Mouse (Mus musculus): ENCODE data around the gene Tmem9b. TPM values are rescaled to one million over a fixed set of nuclear protein-coding genes. Genes with fewer than 3 reads are reported as not detected.

Gene Tmem9b
- polyA plus RNA-seq, 1 experiment from 2014 or later, result 28.1 TPM

DNA sequence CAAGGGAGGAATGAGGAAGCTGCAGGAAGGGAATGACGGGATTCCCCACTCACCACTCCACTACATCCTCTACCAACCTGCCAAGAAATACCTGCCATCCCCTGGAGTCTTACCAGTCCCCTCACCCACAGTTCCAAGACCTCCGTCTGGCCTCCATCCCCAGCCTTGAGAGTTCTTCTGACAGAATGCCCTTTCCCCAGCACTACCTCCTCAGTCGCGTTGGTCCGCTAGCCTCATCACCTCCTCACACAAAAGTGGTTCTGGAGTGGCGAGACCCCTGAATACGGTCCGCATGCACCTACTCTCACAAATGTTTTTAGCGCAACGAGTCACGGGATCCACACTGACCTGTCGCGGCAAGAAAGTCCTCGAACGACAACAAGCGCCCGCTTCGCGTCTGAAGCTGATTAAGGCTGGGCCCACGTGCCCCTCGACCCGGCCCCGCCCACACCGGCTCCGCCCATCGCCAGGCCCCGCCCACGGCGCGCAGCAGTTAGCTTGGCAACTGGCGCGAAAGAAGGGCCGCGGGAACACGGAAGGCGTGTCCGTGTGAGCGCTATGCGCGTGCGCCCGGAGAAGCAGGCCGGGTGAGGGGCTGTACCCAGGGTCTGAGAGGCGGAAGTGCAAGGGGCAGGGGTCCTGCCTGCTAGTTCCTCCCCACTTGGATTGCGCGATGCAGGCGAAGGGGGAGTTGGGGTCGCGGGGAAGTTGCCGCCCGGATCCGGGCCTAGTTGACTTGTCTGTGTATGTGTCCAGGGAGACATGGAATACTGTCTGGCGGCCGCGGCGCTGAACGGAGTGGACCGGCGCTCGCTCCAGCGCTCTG, 49.3 kb downstream of the Tmem9b start, which contains the start of the genes St5 and Akip1:
TSS of gene St5 (minus strand) at position 416 of the 826 bp plus-strand sequence.
TSS of gene Akip1 (plus strand) at position 501 of the 826 bp plus-strand sequence.
- Histone ChIP-seq H3K27ac (ENCODE audit: low read length) (peak within 1 kb of the TSS; percentile 67), H3K27me3 (ENCODE audit: control insufficient read depth, insufficient read depth, low read depth, low read length) (no peaks in the 10 kb centered on the region), H3K4me2 (ENCODE audit: low read depth, low read length) (peak within 1 kb of the TSS; percentile 85), H3K4me1 (ENCODE audit: control insufficient read depth, low read depth, low read length) (peaks cover 12% of the 10 kb centered on the region), H3K9ac (ENCODE audit: low read depth, low read length) (peak within 1 kb of the TSS; percentile 86), H3K9me3 (replicated peaks; ENCODE audit: control insufficient read depth, low read length) (no peaks in the 10 kb centered on the region), H3K36me3 (ENCODE audit: control insufficient read depth, insufficient read depth) (no peaks in the 10 kb centered on the region; the same call in 1 of the 2 replicates), H3K4me3 (ENCODE audit: low read depth, low read length) (peak within 1 kb of the TSS; percentile 86)
- WGBS (ENCODE audit: insufficient replicate concordance), result 1% methylated on average over 61 of the region's 61 CpGs
- ATAC-seq (ENCODE audit: low read depth), result peak; percentile 92

DNA sequence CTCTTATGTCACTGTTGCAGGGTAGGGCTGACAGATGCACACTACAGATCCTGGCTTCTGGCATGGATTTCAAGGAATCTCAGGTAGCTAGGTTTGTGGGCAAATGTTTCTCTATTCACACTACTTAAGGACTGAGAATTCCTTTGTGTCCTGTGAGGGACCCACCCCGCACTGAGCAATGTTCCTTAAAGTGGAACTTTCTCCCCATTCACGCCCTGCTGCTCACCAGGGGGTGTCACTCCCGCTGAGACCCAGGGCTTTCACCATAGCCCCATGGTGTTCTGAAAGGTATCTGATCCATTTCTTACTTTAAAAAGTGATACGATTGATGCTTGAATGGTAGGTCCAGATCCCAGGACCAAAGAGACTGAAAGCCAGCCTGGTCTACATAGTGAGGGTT, 50.0 kb downstream of the Tmem9b start:
- Histone ChIP-seq H3K4me2 (ENCODE audit: low read depth, low read length) (no peak overlapping the region), H3K4me1 (ENCODE audit: control insufficient read depth, low read depth, low read length) (peaks cover 12% of the 10 kb centered on the region), H3K36me3 (ENCODE audit: control insufficient read depth, insufficient read depth) (no peaks in the 10 kb centered on the region; the same call in 1 of the 2 replicates), H3K27me3 (ENCODE audit: control insufficient read depth, insufficient read depth, low read depth, low read length) (no peaks in the 10 kb centered on the region), H3K9me3 (replicated peaks; ENCODE audit: control insufficient read depth, low read length) (no peaks in the 10 kb centered on the region), H3K9ac (ENCODE audit: low read depth, low read length) (no peak overlapping the region), H3K4me3 (ENCODE audit: low read depth, low read length) (no peak overlapping the region), H3K27ac (ENCODE audit: low read length) (no peak overlapping the region)
- ATAC-seq (ENCODE audit: low read depth), result no peak
- 63% methylated on average over 4 of the region's 4 CpGs for WGBS (ENCODE audit: insufficient replicate concordance)

DNA sequence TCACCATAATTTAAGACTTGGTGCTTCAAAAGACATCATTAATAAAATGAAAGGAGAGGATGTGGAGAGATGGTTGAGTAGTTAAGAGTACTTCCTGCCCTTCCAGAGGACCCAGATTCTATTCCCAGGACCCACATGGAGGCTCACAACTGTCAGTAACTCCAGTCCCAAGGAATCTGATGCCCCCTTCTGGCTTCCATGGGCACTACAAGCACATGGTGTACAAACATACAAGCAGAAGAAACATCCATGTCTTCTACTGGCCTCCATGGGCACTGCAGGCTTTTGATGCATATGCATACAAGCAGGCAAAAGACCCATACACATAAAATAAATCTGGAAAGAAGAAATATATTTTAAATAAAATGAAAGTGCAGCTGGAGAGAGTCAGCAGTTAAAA, 52.5 kb downstream of the Tmem9b start:
- no peak overlapping the region for H3K9ac ChIP-seq (ENCODE audit: low read depth, low read length)
- no peak for ATAC-seq (ENCODE audit: low read depth)
- no peak overlapping the region for H3K4me3 ChIP-seq (ENCODE audit: low read depth, low read length)
- no peaks in the 10 kb centered on the region for H3K9me3 ChIP-seq (replicated peaks; ENCODE audit: control insufficient read depth, low read length)
- H3K27ac ChIP-seq (ENCODE audit: low read length), result no peak overlapping the region
- no peaks in the 10 kb centered on the region for H3K36me3 ChIP-seq (ENCODE audit: control insufficient read depth, insufficient read depth)
- H3K4me1 ChIP-seq (ENCODE audit: control insufficient read depth, low read depth, low read length), result peaks cover 12% of the 10 kb centered on the region
- no peaks in the 10 kb centered on the region for H3K27me3 ChIP-seq (ENCODE audit: control insufficient read depth, insufficient read depth, low read depth, low read length)
- H3K4me2 ChIP-seq (ENCODE audit: low read depth, low read length), result no peak overlapping the region

DNA sequence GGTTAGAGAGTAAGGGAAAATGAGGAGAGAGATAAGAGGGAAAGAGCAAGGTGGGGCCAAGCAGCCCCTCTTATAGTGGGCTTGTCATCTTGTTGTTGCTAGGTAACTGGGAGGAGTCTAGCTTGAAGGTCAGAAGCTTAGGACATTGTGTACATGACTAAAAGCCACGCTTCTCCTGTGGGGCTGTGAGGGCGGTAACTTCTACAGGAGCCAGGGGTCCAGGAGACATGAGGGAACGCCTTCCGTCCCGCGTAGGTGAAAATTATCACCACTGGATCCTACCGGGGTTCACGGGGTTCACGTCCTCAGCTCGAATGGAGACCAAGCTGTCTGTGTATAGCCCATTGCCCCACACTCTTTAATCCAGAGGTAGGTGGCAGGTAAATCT, 57.3 kb downstream of the Tmem9b start:
- Histone ChIP-seq H3K36me3 (ENCODE audit: control insufficient read depth, insufficient read depth) (no peaks in the 10 kb centered on the region), H3K4me2 (ENCODE audit: low read depth, low read length) (no peak overlapping the region), H3K9me3 (replicated peaks; ENCODE audit: control insufficient read depth, low read length) (no peaks in the 10 kb centered on the region), H3K27me3 (ENCODE audit: control insufficient read depth, insufficient read depth, low read depth, low read length) (no peaks in the 10 kb centered on the region), H3K9ac (ENCODE audit: low read depth, low read length) (no peak overlapping the region), H3K4me3 (ENCODE audit: low read depth, low read length) (no peak overlapping the region), H3K27ac (ENCODE audit: low read length) (no peak overlapping the region), H3K4me1 (ENCODE audit: control insufficient read depth, low read depth, low read length) (no peaks in the 10 kb centered on the region)
- no peak for ATAC-seq (ENCODE audit: low read depth)
- WGBS (ENCODE audit: insufficient replicate concordance), result 89% methylated on average over 10 of the region's 10 CpGs

DNA sequence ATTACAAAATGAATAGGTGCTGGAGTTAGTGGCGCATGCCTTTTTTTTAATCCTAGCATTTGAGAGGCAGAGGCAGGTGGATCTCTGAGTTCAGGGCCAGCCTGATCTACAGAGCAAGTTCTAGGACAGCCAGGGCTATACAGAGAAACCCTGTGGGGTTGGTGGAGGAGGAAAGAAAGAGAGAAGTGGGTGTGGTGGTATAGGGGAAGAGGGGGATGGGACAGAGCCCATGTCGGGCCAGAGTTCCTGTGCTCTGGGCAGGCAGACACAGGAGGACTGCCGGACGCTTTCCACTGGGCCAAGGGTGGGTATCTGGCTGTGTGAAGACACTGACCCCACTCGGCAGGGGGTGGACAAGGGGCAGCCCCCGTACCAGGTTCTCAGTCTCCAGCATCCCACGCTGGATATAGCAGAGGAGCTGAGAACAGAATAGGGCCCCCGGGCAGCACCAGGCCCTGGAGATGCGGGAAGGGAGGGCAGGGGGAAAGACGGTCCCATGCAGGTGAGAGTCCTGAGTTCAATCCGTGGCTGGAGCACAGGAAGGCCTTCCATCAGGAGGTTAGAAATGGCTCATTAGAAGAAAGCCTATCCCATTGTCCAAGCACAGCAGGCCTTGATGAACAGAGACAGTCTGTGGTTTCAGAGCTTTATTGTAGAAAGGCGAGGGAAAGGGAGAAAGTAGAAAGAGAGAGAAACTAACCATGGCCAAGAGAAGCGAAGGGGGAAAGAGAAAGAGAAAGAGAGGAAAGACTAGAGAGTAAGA, 57.9 kb downstream of the Tmem9b start:
- H3K4me2 ChIP-seq (ENCODE audit: low read depth, low read length), result no peak overlapping the region
- ATAC-seq (ENCODE audit: low read depth), result no peak
- H3K9ac ChIP-seq (ENCODE audit: low read depth, low read length), result no peak overlapping the region
- no peaks in the 10 kb centered on the region for H3K4me1 ChIP-seq (ENCODE audit: control insufficient read depth, low read depth, low read length)
- no peak overlapping the region for H3K4me3 ChIP-seq (ENCODE audit: low read depth, low read length)
- no peak overlapping the region for H3K27ac ChIP-seq (ENCODE audit: low read length)
- WGBS (ENCODE audit: insufficient replicate concordance), result 65% methylated on average over 13 of the region's 13 CpGs
- no peaks in the 10 kb centered on the region for H3K27me3 ChIP-seq (ENCODE audit: control insufficient read depth, insufficient read depth, low read depth, low read length)
- H3K9me3 ChIP-seq (replicated peaks; ENCODE audit: control insufficient read depth, low read length), result no peaks in the 10 kb centered on the region
- H3K36me3 ChIP-seq (ENCODE audit: control insufficient read depth, insufficient read depth), result no peaks in the 10 kb centered on the region

DNA sequence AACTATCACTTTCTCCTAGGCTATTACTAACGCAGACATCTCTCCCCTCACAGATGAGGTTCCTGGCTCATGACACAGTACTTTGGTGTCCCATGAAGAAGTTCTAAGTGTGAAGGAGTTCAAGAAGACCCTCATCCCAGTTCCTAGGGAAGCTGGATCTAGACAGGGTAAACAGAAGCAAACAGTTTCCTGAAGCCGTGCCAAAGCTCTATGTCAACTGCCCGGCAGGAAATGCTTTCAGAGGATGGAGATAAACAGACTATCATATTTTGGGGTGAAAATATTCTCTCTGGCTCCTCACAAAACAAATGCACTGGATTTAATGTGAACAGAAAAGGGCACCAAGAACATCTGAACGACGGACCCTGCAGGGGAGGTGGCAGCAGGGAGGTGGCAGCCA, 61.7 kb downstream of the Tmem9b start:
- no peaks in the 10 kb centered on the region for H3K9me3 ChIP-seq (replicated peaks; ENCODE audit: control insufficient read depth, low read length)
- H3K4me2 ChIP-seq (ENCODE audit: low read depth, low read length), result no peak overlapping the region
- WGBS (ENCODE audit: insufficient replicate concordance), result 67% methylated on average over 5 of the region's 5 CpGs
- no peak overlapping the region for H3K4me3 ChIP-seq (ENCODE audit: low read depth, low read length)
- H3K9ac ChIP-seq (ENCODE audit: low read depth, low read length), result no peak overlapping the region
- no peak overlapping the region for H3K27ac ChIP-seq (ENCODE audit: low read length)
- no peaks in the 10 kb centered on the region for H3K36me3 ChIP-seq (ENCODE audit: control insufficient read depth, insufficient read depth)
- no peaks in the 10 kb centered on the region for H3K4me1 ChIP-seq (ENCODE audit: control insufficient read depth, low read depth, low read length)
- ATAC-seq (ENCODE audit: low read depth), result no peak
- no peaks in the 10 kb centered on the region for H3K27me3 ChIP-seq (ENCODE audit: control insufficient read depth, insufficient read depth, low read depth, low read length)

DNA sequence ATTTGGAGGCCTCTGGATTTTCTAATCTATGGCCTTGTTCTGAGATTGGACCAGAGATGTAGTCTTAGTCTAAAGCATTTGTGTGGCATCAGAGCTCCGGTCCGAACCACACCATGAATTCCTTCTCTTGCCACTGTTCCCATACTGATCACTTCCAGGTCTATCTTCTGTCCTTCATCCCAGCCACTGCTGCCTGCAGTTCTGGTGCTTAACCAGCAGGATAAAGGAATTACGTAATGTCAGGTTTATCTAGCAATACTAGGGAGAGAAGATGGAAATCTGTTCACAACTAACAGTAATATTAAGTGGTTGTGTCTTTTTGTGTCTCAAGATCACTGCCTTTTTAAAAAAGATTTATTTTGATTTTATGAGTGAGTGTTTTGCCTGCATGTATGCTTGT, 62.6 kb downstream of the Tmem9b start:
- H3K27ac ChIP-seq (ENCODE audit: low read length), result no peak overlapping the region
- ATAC-seq (ENCODE audit: low read depth), result no peak
- H3K4me1 ChIP-seq (ENCODE audit: control insufficient read depth, low read depth, low read length), result no peaks in the 10 kb centered on the region
- no peak overlapping the region for H3K9ac ChIP-seq (ENCODE audit: low read depth, low read length)
- H3K9me3 ChIP-seq (replicated peaks; ENCODE audit: control insufficient read depth, low read length), result no peaks in the 10 kb centered on the region
- no peak overlapping the region for H3K4me3 ChIP-seq (ENCODE audit: low read depth, low read length)
- WGBS (ENCODE audit: insufficient replicate concordance), result 76% methylated on average over 3 of the region's 3 CpGs
- H3K4me2 ChIP-seq (ENCODE audit: low read depth, low read length), result no peak overlapping the region
- no peaks in the 10 kb centered on the region for H3K27me3 ChIP-seq (ENCODE audit: control insufficient read depth, insufficient read depth, low read depth, low read length)
- H3K36me3 ChIP-seq (ENCODE audit: control insufficient read depth, insufficient read depth), result no peaks in the 10 kb centered on the region

DNA sequence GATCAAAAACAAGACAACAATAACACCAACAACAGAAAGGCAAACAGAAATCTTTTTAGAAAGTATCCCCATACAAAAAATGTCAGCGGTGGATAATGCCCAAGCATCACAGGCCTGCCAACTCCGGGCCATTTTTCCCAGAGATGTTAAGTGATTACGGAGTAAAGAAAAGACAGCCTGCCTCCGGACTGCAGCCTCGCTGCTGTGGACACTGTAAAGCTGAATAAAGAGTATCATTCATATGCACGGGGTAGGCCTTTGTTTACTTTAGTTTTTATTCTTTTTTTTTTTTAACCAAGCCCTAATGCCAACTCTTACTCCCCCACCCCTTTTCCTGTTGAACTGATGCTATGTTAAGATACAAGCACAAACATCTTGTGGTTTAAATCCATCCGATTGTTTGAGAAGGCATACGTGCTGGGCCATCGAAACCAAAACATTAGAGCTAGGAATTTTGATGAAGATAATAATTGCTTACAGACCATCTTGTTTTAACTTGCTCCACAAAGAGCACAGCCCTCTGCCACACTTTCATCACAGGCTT, 66.0 kb downstream of the Tmem9b start:
- ATAC-seq (ENCODE audit: low read depth), result no peak
- H3K4me1 ChIP-seq (ENCODE audit: control insufficient read depth, low read depth, low read length), result no peaks in the 10 kb centered on the region
- 49% methylated on average over 9 of the region's 9 CpGs for WGBS (ENCODE audit: insufficient replicate concordance)

More for the DNA sequence above, 66.0 kb downstream of the Tmem9b start:
- Histone ChIP-seq H3K4me3 (ENCODE audit: low read depth, low read length) (no peak overlapping the region), H3K9ac (ENCODE audit: low read depth, low read length) (no peak overlapping the region), H3K27ac (ENCODE audit: low read length) (no peak overlapping the region), H3K4me2 (ENCODE audit: low read depth, low read length) (no peak overlapping the region), H3K36me3 (ENCODE audit: control insufficient read depth, insufficient read depth) (no peaks in the 10 kb centered on the region), H3K9me3 (replicated peaks; ENCODE audit: control insufficient read depth, low read length) (no peaks in the 10 kb centered on the region), H3K27me3 (ENCODE audit: control insufficient read depth, insufficient read depth, low read depth, low read length) (no peaks in the 10 kb centered on the region)

Data from liver, embryonic 16.5 days (tissue).